Mouse (Mus musculus): Measurements from ENCODE around the gene Smyd4. TPM values are rescaled to one million over a fixed set of nuclear protein-coding genes. Genes with fewer than 3 reads are reported as not detected.
"Not testable (repeated sequence)": the region's sequence is repeated elsewhere in the genome, so short reads cannot be mapped to it uniquely, and the experiment has no call there.

Smyd4 gene
- total and polyA plus RNA-seq, 3 experiments = 9.6 to 12.8 TPM; not detected in 1

DNA sequence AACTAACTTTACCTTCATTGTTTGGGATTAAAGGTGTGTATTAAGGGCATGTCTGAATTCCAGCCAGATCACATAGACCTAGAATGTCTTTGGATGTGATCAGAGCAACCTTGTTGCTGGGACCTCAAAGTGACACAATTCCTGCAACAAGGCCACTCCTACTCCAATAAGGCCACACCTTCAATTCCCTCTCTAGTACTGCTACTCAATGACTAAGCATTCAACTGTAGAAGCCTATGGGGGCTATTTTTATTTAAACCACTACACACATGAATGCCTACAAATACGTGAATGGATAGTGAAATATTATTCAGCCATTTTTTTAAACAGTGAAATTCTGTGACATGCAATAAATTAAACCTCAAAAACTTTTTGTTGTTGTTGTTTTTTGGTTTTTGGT, 28.9 kb downstream of the Smyd4 start:
- TF ChIP-seq RCOR1 (IDR thresholded peaks at IDR 0.05; ENCODE audit: low read depth, low read length) = no peak
- TF ChIP-seq EP300 (IDR thresholded peaks at IDR 0.05; ENCODE audit: low read depth in 1 of 2, low read length in 2 of 2) = peak; percentile 26 to 74; a peak in 2 of 4 replicates
- TF ChIP-seq MYB (IDR thresholded peaks at IDR 0.05; ENCODE audit: low read depth, low read length) = peak; percentile 47; the same call in 1 of the 2 replicates
- TF ChIP-seq SIN3A (IDR thresholded peaks at IDR 0.05; ENCODE audit: low read length) = 0 out of 2 replicates have a peak, but pooled peaks have one; percentile 37
- TF ChIP-seq ETS1 (IDR thresholded peaks at IDR 0.05; ENCODE audit: low read depth, low read length) = peak; percentile 51; the same call in 1 of the 2 replicates
- no peaks in the 10 kb centered on the region for H3K27me3 ChIP-seq (ENCODE audit: control insufficient read depth in 1 of 2, insufficient read depth in 2 of 2, low read length in 2 of 2)
- no peaks in the 10 kb centered on the region for H3K9me3 ChIP-seq (replicated peaks; ENCODE audit: insufficient read depth, low read length)
- H3K27ac ChIP-seq (ENCODE audit: control insufficient read depth, low read depth, low read length) = no peak overlapping the region
- H3K4me3 ChIP-seq (ENCODE audit: control insufficient read depth in 1 of 2, insufficient read depth in 1 of 2, low read depth in 2 of 2, low read length in 2 of 2) = no peak overlapping the region
- peaks cover 0 to 12% of the 10 kb centered on the region in 2 experiments; a peak in 2 of 4 replicates for H3K36me3 ChIP-seq (ENCODE audit: control insufficient read depth in 1 of 2, insufficient read depth in 2 of 2, low read length in 2 of 2)
- no peak overlapping the region for H3K9ac ChIP-seq (ENCODE audit: control insufficient read depth, low read depth, low read length, poor library complexity, severe bottlenecking)
- H3K79me2 ChIP-seq (ENCODE audit: control insufficient read depth, insufficient read depth, low read length, poor library complexity) = no peaks in the 10 kb centered on the region
- H3K4me1 ChIP-seq (ENCODE audit: control insufficient read depth in 1 of 2, insufficient read depth in 2 of 2, low read length in 2 of 2) = peaks cover 8% of the 10 kb centered on the region in 2 experiments
- DNase-seq (ENCODE audit: low read depth, low spot score) = peak; percentile 85

DNA sequence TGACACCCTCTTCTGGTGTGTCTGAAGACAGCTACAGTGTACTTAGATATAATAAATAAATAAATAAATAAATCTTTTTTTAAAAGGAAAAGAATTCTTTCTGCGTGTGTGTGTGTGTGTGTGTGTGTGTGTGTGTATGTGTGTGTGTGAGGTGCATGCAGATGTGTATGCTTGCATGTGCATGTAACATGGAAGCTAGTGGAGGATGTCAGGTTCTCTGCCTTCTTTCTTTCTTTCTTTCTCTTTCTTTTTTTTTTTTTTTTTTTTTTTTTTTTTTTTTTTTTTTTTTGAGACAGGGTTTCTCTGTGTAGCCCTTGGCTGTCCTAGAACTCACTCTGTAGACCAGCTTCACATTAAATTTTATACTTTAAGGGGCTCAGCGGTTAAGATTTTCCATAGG, 30.6 kb downstream of the Smyd4 start:
- not testable (repeated sequence) for H3K4me3 ChIP-seq (ENCODE audit: control insufficient read depth in 1 of 2, insufficient read depth in 1 of 2, low read depth in 2 of 2, low read length in 2 of 2); H3K27me3 ChIP-seq (ENCODE audit: control insufficient read depth in 1 of 2, insufficient read depth in 2 of 2, low read length in 2 of 2); H3K79me2 ChIP-seq (ENCODE audit: control insufficient read depth, insufficient read depth, low read length, poor library complexity); DNase-seq (ENCODE audit: low read depth, low spot score); H3K9ac ChIP-seq (ENCODE audit: control insufficient read depth, low read depth, low read length, poor library complexity, severe bottlenecking); H3K9me3 ChIP-seq (replicated peaks; ENCODE audit: insufficient read depth, low read length); H3K27ac ChIP-seq (ENCODE audit: control insufficient read depth, low read depth, low read length)
- H3K4me1 ChIP-seq (ENCODE audit: control insufficient read depth in 1 of 2, insufficient read depth in 2 of 2, low read length in 2 of 2) = peaks cover 9 to 14% of the 10 kb centered on the region in 2 experiments
- peak; percentile 73 for TF ChIP-seq ZNF384 (IDR thresholded peaks at IDR 0.05; ENCODE audit: low read depth, low read length)
- peaks cover 0 to 15% of the 10 kb centered on the region in 2 experiments; a peak in 2 of 4 replicates for H3K36me3 ChIP-seq (ENCODE audit: control insufficient read depth in 1 of 2, insufficient read depth in 2 of 2, low read length in 2 of 2)

DNA sequence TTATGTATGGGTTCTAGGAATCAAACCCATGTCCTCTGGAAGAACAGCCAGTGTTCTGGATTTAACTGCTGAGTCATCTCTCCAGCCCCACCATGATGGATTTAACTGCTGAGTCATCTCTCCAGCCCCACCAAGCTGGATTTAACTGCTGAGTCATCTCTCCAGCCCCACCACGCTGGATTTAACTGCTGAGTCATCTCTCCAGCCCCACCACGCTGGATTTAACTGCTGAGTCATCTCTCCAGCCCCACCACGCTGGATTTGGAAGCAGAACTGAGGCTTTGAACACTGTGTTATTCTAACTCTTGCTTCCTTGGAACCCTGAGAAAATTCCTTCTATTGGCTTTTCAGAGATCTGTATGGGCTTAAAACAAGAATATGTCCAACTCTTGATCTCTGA, 35.3 kb downstream of the Smyd4 start:
- TF ChIP-seq ETS1 (IDR thresholded peaks at IDR 0.05; ENCODE audit: low read depth, low read length) (peak; percentile 98), POLR2A (IDR thresholded peaks at IDR 0.05; ENCODE audit: control insufficient read depth in 1 of 2, insufficient read depth in 1 of 2, low read depth in 1 of 2, low read length in 2 of 2, poor library complexity in 1 of 2) (peak in 1 of 2 experiments; percentile 19; a peak in 1 of 4 replicates), GATA1 (IDR thresholded peaks at IDR 0.05; ENCODE audit: low read depth, low read length) (peak; percentile 26; the same call in 1 of the 2 replicates), MAFK (IDR thresholded peaks at IDR 0.05; ENCODE audit: borderline replicate concordance, low read depth, low read length) (peak; percentile 100), GABPA (IDR thresholded peaks at IDR 0.05; ENCODE audit: low read depth, low read length) (peak; percentile 100), MXI1 (IDR thresholded peaks at IDR 0.05; ENCODE audit: low read depth, low read length) (peak; percentile 99), MAX (IDR thresholded peaks at IDR 0.05; ENCODE audit: low read length) (peak; percentile 93), TCF12 (IDR thresholded peaks at IDR 0.05; ENCODE audit: low read depth, low read length) (peak; percentile 58), MYC (IDR thresholded peaks at IDR 0.05; ENCODE audit: low read depth, low read length) (peak; percentile 98), EP300 (IDR thresholded peaks at IDR 0.05; ENCODE audit: low read depth in 1 of 2, low read length in 2 of 2) (peak; percentile 84 to 89), JUND (IDR thresholded peaks at IDR 0.05; ENCODE audit: low read depth, low read length) (peak; percentile 93), SIN3A (IDR thresholded peaks at IDR 0.05; ENCODE audit: low read length) (peak; percentile 98)
- H3K9ac ChIP-seq (ENCODE audit: control insufficient read depth, low read depth, low read length, poor library complexity, severe bottlenecking); H3K27me3 ChIP-seq (ENCODE audit: control insufficient read depth in 1 of 2, insufficient read depth in 2 of 2, low read length in 2 of 2); H3K9me3 ChIP-seq (replicated peaks; ENCODE audit: insufficient read depth, low read length); H3K79me2 ChIP-seq (ENCODE audit: control insufficient read depth, insufficient read depth, low read length, poor library complexity); H3K4me3 ChIP-seq (ENCODE audit: control insufficient read depth in 1 of 2, insufficient read depth in 1 of 2, low read depth in 2 of 2, low read length in 2 of 2): not testable (repeated sequence)
- Histone ChIP-seq H3K27ac (ENCODE audit: control insufficient read depth, low read depth, low read length) (peak overlapping the region; percentile 69), H3K36me3 (ENCODE audit: control insufficient read depth in 1 of 2, insufficient read depth in 2 of 2, low read length in 2 of 2) (peaks cover 0 to 21% of the 10 kb centered on the region in 2 experiments; a peak in 2 of 4 replicates), H3K4me1 (ENCODE audit: control insufficient read depth in 1 of 2, insufficient read depth in 2 of 2, low read length in 2 of 2) (peaks cover 8 to 12% of the 10 kb centered on the region in 2 experiments)
- peak; percentile 89 for DNase-seq (ENCODE audit: low read depth, low spot score)
